Mouse (Mus musculus): Measurements from ENCODE around the gene Brk1.

Brk1 gene

GRCm38 (mm10) chr6:113623941-113624751 is 19.6 kb downstream of the Brk1 start, which contains the start of gene Vhl:
TSS of gene Vhl (plus strand) at chr6:113623959.
- peak; percentile 73 for DNase-seq (ENCODE audit: low spot score)

- DNase-seq (ENCODE audit: low spot score), result no peak
These were observed 20.6 kb downstream of the Brk1 start for GRCm38 (mm10) chr6:113624989-113625770.

GRCm38 (mm10) chr6:113630322-113630721 is 25.8 kb downstream of the Brk1 start:
- no peak for DNase-seq (ENCODE audit: low spot score)

GRCm38 (mm10) chr6:113632863-113633262 is 28.3 kb downstream of the Brk1 start:
- no peak for DNase-seq (ENCODE audit: low spot score)

GRCm38 (mm10) chr6:113638302-113639040 is 33.9 kb downstream of the Brk1 start, which contains the start of gene Irak2:
TSS of gene Irak2 (plus strand) at chr6:113638467.
- DNase-seq (ENCODE audit: low spot score), result peak; percentile 93

GRCm38 (mm10) chr6:113639201-113639600 is 34.6 kb downstream of the Brk1 start:
- DNase-seq (ENCODE audit: low spot score), result no peak

- no peak for DNase-seq (ENCODE audit: low spot score)
These were observed 38.0 kb downstream of the Brk1 start for GRCm38 (mm10) chr6:113642605-113643004.

GRCm38 (mm10) chr6:113643021-113643420 is 38.4 kb downstream of the Brk1 start:
- no peak for DNase-seq (ENCODE audit: low spot score)

GRCm38 (mm10) chr6:113643967-113644366 is 39.4 kb downstream of the Brk1 start:
- no peak for DNase-seq (ENCODE audit: low spot score)

- no peak for DNase-seq (ENCODE audit: low spot score)
These were observed 40.2 kb downstream of the Brk1 start for GRCm38 (mm10) chr6:113644808-113645207.

- no peak for DNase-seq (ENCODE audit: low spot score)
These were observed 45.0 kb downstream of the Brk1 start for GRCm38 (mm10) chr6:113649346-113650196.

- DNase-seq (ENCODE audit: low spot score), result no peak
These were observed 45.6 kb downstream of the Brk1 start for GRCm38 (mm10) chr6:113650197-113650640.

- no peak for DNase-seq (ENCODE audit: low spot score)
These were observed 47.1 kb downstream of the Brk1 start for GRCm38 (mm10) chr6:113651626-113652025.

GRCm38 (mm10) chr6:113653551-113653950 is 49.0 kb downstream of the Brk1 start:
- DNase-seq (ENCODE audit: low spot score), result no peak

- DNase-seq (ENCODE audit: low spot score), result no peak
These were observed 49.5 kb downstream of the Brk1 start for GRCm38 (mm10) chr6:113654102-113654501.

- DNase-seq (ENCODE audit: low spot score), result peak; percentile 75
These were observed 50.3 kb downstream of the Brk1 start for GRCm38 (mm10) chr6:113654753-113655397.

- no peak for DNase-seq (ENCODE audit: low spot score)
These were observed 50.9 kb downstream of the Brk1 start for GRCm38 (mm10) chr6:113655475-113655874.

GRCm38 (mm10) chr6:113656847-113657246 is 52.3 kb downstream of the Brk1 start:
- no peak for DNase-seq (ENCODE audit: low spot score)

- DNase-seq (ENCODE audit: low spot score), result no peak
These were observed 53.7 kb downstream of the Brk1 start for GRCm38 (mm10) chr6:113658226-113658625.

GRCm38 (mm10) chr6:113659648-113660491 is 55.3 kb downstream of the Brk1 start:
- no peak for DNase-seq (ENCODE audit: low spot score)
